Mouse (Mus musculus) liver, adult (tissue): ENCODE data around the gene Rab30.

ENCODE experiments used
- GATA4 ChIP-seq: IDR thresholded peaks from 2 replicates; pipeline ENCODE4 v1.6.1; 2014; ENCODE audit warnings: mild to moderate bottlenecking, low read length; ENCODE audit not compliant: insufficient replicate concordance

Rab30 gene

DNA sequence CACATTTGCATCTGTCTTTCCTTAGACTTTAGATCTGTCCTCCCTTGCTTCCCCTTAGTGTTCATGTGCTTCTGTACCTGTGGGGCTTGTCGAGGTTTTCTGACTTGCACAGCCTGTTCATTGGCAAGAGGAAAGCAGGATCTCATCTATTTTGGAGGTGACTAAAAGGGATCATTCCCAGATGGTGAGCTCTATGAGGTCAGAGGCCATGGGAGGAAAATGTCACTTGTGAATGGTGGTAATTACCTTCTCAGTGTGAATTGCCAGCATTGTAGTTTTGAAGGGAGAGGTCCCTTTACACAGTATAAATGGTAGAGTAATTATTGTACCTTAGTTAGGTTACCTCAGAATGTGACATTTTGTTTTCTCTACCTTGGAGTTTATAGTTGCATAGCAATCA lies 148.8 kb downstream of the Rab30 start:
- TF ChIP-seq GATA4, result no peak

- peak; percentile 37; the same call in 1 of the 2 replicates for TF ChIP-seq GATA4
Measured at GRCm38 (mm10) chr7:92890618-92891230, 149.3 kb downstream of the Rab30 start.

- no peak for TF ChIP-seq GATA4
Measured at GRCm38 (mm10) chr7:92893478-92893877, 152.1 kb downstream of the Rab30 start.
